Mouse (Mus musculus): ENCODE measurements around the gene Rcbtb1.

DNA sequence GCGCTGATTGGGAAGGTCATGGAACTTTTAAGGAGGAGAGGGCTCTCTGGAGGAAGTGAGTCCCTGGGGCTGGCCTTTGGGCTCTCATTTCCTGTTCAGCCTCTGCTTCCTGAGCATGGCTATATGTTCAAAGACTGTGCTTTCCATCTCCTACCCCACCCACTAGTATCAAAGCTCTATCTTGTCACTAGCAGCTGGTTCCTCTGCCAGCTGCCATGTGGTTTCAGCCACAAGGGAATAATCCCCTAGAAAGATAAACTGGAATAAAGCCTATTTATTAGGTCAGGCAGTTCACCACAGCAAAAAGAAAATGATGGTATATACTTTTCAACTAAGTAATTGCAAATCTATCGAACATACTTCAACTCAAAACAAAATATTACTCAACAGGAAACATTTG, 18.3 kb upstream of the Rcbtb1 start:
- no peak for TF ChIP-seq CTCF (IDR thresholded peaks at IDR 0.05; ENCODE audit: low read depth, low read length)
- no peak for TF ChIP-seq POLR2AphosphoS5 (IDR thresholded peaks at IDR 0.05; ENCODE audit: insufficient replicate concordance, low read depth, low read length)
- TF ChIP-seq TAL1 (conservative IDR thresholded peaks at IDR 0.05; ENCODE audit: low read depth, low read length), result no peak
